Mouse (Mus musculus) T-helper 1 cell (primary cell): ENCODE results near the gene Ipo5.

Experiments
- in situ Hi-C: fragments of 300-600 bp; cut with MboI, MseI; formaldehyde crosslinking; loops from one replicate; pipeline ENCODE4 v1.15.1; 2025; ENCODE audit warnings: high pct_unique_total_duplicates

Gene Ipo5

DNA sequence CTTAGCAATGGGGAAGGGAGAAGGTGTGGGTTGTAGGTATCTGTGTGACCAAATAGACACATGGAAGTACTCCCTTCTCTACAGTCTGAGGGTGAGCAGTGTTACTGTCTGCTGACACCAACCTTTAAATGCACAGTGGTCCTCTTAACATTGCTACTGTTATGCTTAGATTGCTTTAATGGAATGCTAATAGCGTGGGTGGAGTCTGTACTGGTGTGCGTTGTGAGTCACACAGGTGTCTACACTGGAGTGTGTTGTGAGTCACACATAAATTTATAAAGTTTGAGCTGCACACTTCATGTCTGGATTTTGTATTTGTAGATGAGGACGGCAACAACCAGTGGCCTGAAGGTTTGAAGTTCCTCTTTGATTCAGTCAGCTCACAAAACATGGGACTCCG lies 10.8 kb downstream of the Ipo5 start:
- in situ Hi-C loops: loop anchor here (25.0 kb wide), 1 partner anchor 635 kb away; the partner anchor contains the start of gene Mbnl2

- in situ Hi-C loops: loop anchor here (25.0 kb wide), 1 partner anchor 637 kb away; the partner anchor contains the start of gene Mbnl2
These were observed 13.0 kb downstream of the Ipo5 start for GRCm38 (mm10) chr14:120924044-120924443.

DNA sequence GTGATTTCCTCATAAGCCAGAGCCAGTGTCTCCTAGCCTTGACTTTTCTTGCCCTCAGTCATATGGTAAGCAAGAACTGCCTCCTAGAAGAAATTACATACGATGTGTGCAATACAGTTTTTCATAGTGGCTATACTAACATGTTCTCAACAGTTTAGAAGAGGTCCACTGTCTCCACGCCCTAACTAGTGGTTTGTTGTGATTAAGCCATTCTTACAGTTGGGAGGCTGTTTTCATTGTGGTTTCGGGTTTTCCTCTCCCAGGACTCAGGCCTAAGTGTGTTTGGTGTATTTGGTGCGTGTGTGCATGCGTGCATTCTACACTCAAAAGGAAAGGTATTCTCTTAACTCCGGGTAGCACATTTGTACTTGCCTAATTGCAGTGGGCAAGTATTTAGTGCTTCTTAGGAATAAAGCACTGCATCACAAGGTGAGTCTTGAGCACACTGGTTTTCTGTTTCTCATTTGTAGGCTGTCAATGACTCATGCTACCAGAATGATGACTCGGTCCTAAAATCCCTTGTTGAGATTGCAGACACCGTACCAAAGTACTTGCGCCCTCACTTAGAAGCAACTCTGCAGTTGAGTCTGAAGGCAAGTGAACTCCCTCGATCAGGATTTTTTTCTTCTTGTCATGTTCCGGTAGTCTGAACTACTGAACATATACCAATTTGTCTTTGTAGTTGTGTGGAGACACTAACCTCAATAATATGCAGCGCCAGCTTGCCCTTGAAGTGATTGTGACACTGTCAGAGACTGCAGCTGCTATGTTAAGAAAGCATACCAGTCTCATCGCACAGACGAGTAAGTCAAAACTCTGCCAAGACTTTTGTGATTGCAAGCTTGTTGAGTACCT lies 14.9 kb downstream of the Ipo5 start:
- in situ Hi-C loops: loop anchor here (25.0 kb wide), 1 partner anchor 1236 kb away; no protein-coding TSS in a partner anchor

GRCm38 (mm10) chr14:120931236-120931635 lies 20.2 kb downstream of the Ipo5 start:
- in situ Hi-C loops: loop anchor here (25.0 kb wide), 1 partner anchor 1231 kb away; no protein-coding TSS in a partner anchor

DNA sequence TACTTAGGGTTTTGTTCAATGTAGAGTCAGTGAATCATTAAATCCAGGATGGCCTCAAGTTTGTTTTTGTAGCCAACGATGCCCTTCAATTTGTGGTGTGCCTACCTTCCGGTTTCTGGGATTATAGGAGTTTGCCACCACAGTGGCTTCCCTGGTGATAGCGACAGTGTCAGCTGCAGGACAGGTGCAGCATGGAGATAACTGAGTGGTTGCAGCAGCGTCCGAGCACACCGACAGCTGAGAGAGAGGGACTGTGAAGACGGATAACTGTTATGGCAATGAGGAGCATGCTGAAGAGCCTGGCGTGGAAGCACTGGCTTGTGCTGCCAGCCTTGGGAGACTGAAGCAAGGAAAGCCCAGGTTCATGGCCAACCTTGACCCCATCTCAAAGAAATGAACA lies 22.6 kb downstream of the Ipo5 start:
- in situ Hi-C loops: loop anchor here (25.0 kb wide), 1 partner anchor 1229 kb away; no protein-coding TSS in a partner anchor

DNA sequence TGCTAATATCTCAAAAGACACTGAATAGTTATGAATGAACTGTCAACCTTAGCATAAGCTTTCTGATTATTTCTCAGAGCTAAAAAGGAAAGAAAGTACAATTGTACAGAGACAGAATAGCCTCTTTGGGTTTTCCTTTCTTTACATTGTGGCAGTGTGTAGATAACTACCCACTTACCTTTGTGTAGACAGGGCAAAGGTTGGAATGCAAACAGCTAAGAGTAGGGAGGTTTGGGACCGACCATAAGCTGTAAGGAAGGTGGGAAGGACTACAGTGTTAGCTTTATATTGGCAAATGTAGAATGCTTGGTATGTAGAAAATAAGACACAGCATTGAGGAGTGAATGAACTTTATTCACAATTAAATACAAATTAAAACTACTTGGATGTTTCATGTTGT lies 26.1 kb downstream of the Ipo5 start:
- in situ Hi-C loops: loop anchor here (25.0 kb wide), 1 partner anchor 1225 kb away; no protein-coding TSS in a partner anchor

GRCm38 (mm10) chr14:120942803-120943202 lies 31.8 kb downstream of the Ipo5 start:
- in situ Hi-C loops: loop anchor here (25.0 kb wide), 1 partner anchor 1219 kb away; no protein-coding TSS in a partner anchor

GRCm38 (mm10) chr14:120945146-120945545 lies 34.1 kb downstream of the Ipo5 start:
- in situ Hi-C loops: loop anchor here (25.0 kb wide), 1 partner anchor 1217 kb away; no protein-coding TSS in a partner anchor

- in situ Hi-C loops: loop anchor here (25.0 kb wide), 1 partner anchor 1215 kb away; no protein-coding TSS in a partner anchor
These were observed 36.1 kb downstream of the Ipo5 start for GRCm38 (mm10) chr14:120947104-120947503.

- in situ Hi-C loops: loop anchor here (25.0 kb wide), 1 partner anchor 1213 kb away; no protein-coding TSS in a partner anchor
These were observed 38.0 kb downstream of the Ipo5 start for GRCm38 (mm10) chr14:120949002-120949401.

- in situ Hi-C loops: no loop called here
These were observed 39.0 kb downstream of the Ipo5 start for GRCm38 (mm10) chr14:120950068-120950467.

- in situ Hi-C loops: no loop called here
These were observed 41.4 kb downstream of the Ipo5 start for GRCm38 (mm10) chr14:120952434-120952833.

GRCm38 (mm10) chr14:120960551-120960950 lies 49.5 kb downstream of the Ipo5 start:
- in situ Hi-C loops: no loop called here

- in situ Hi-C loops: no loop called here
These were observed 50.0 kb downstream of the Ipo5 start for GRCm38 (mm10) chr14:120960991-120961390.

GRCm38 (mm10) chr14:120967072-120967471 lies 56.0 kb downstream of the Ipo5 start:
- in situ Hi-C loops: no loop called here

GRCm38 (mm10) chr14:120968723-120969122 lies 57.7 kb downstream of the Ipo5 start:
- in situ Hi-C loops: no loop called here

GRCm38 (mm10) chr14:120969673-120970072 lies 58.6 kb downstream of the Ipo5 start:
- in situ Hi-C loops: loop anchor here (5.0 kb wide), 1 partner anchor 137 kb away; no protein-coding TSS in a partner anchor

GRCm38 (mm10) chr14:120970637-120971036 lies 59.6 kb downstream of the Ipo5 start:
- in situ Hi-C loops: loop anchor here (5.0 kb wide), 1 partner anchor 138 kb away; no protein-coding TSS in a partner anchor

- in situ Hi-C loops: loop anchor here (5.0 kb wide), 1 partner anchor 139 kb away; no protein-coding TSS in a partner anchor
These were observed 60.3 kb downstream of the Ipo5 start for GRCm38 (mm10) chr14:120971313-120971712.

- in situ Hi-C loops: no loop called here
These were observed 68.5 kb downstream of the Ipo5 start for GRCm38 (mm10) chr14:120979559-120979958.

- in situ Hi-C loops: no loop called here
These were observed 78.1 kb downstream of the Ipo5 start for GRCm38 (mm10) chr14:120989126-120989525.
